ENCODE assay signal across 18 mouse cellular contexts in the genomic region with DNA sequence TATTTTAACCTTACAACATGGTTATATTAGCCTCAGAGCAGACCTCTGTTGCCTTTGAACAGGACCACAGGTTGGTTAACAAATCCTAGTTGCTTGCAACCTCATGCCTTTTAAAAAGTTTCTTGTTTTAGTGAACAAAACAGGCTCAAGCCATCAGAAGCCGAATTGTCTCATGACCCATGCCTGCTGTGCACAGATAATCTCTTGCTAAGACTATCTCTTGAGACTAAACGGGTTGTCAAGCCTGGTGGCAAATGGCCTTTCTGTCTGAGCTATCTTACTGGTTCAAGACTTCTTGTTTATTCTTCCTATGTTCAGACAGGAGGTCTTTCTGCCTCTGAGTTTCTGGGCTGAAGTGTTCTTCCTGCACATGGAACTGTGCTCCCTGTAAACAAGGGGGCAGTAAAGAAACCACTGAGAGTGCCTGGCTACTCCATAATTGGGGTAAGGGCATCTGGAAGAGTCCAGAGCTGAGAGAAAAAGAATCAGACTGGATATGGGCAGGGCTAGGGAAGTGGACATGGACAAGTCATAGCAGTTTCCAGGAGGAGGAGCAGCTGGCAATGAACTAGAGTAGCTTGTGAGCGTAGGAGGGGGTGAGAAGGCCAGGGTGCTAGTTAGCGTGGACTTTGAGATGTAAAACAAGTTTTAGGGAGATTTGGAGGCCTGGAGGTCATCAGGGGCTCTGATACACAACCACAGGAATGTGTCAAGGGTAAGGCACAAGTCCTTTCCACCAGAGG. TPM values are rescaled to one million over a fixed set of nuclear protein-coding genes. Genes with fewer than 3 reads are reported as not detected.
DNase-seq lines count a peak whose midpoint lies in the region; ATAC-seq and TF ChIP-seq lines count a peak whose summit lies in the region.
"Had no signal": no experiment of that assay in that cellular context is flagged by ENCODE, and none has a peak within 500 bp of the region (broad histone marks: within the 10 kb centered on the region; RNA-seq: fewer than 3 reads in every experiment).

No protein-coding gene starts in this region.

- intact Hi-C loops in heart, postnatal 25 days (cut with DNase I) = no loop called here

- no peak for DNase-seq in heart, postnatal 25 days (ENCODE audit: low spot score)
- DNase-seq in liver = peak; percentile 81
- DNase-seq in gastrocnemius, adult 8-10 months (ENCODE audit: low spot score in 2 of 2) = no peak
- no peak for DNase-seq in right cerebral cortex, postnatal 10 days (ENCODE audit: low spot score in 2 of 2)
- DNase-seq: adrenal gland, postnatal 14 days; cerebellum, postnatal 10 days; heart, postnatal 14 days; kidney, adult 9 months; right cerebral cortex, adult 18-20 months; thymus, adult 2 months had no signal

- H3K27ac ChIP-seq in heart, embryonic 13.5 days (replicated peaks) = peak overlapping the region; percentile 58; the same call in 1 of the 2 replicates
- H3K27ac ChIP-seq in bone marrow, adult 2 months (ENCODE audit: control insufficient read depth, insufficient read depth, low read depth, low read length, poor library complexity) = peak overlapping the region; percentile 74
- H3K27ac ChIP-seq in intestine, embryonic 16.5 days (ENCODE audit: low read length) = no peak overlapping the region
- H3K27ac ChIP-seq: limb, embryonic 13.5 days; midbrain, embryonic 13.5 days had no signal

- no peak overlapping the region for H3K4me3 ChIP-seq in heart, embryonic 13.5 days
- no peak overlapping the region for H3K4me3 ChIP-seq in bone marrow, adult 2 months (replicated peaks; ENCODE audit: control insufficient read depth, low read depth, low read length)
- H3K4me3 ChIP-seq in intestine, embryonic 16.5 days (ENCODE audit: low read length) = no peak overlapping the region
- H3K4me3 ChIP-seq: limb, embryonic 13.5 days; midbrain, embryonic 13.5 days had no signal

- TF ChIP-seq POLR2A in bone marrow, adult 2 months (IDR thresholded peaks at IDR 0.05; ENCODE audit: borderline replicate concordance, control insufficient read depth, low read depth, low read length) = no peak

- H3K27me3 ChIP-seq in heart, embryonic 13.5 days (replicated peaks) = 0 out of 2 replicates have a peak, but pooled peaks cover 7% of the 10 kb centered on the region
- H3K27me3 ChIP-seq in intestine, embryonic 16.5 days (replicated peaks; ENCODE audit: control insufficient read depth, insufficient read depth, low read length) = no peaks in the 10 kb centered on the region
- H3K27me3 ChIP-seq: limb, embryonic 13.5 days had no signal

- 39% methylated on average over 4 of the region's 4 CpGs for WGBS in heart, embryonic 13.5 days
- 62% methylated on average over 4 of the region's 4 CpGs for WGBS in bone marrow, adult 2 months
- 59% methylated on average over 4 of the region's 4 CpGs for WGBS in intestine, embryonic 16.5 days

- H3K36me3 ChIP-seq in heart, embryonic 13.5 days = no peaks in the 10 kb centered on the region
- H3K36me3 ChIP-seq in intestine, embryonic 16.5 days (ENCODE audit: control insufficient read depth, insufficient read depth, low read length) = no peaks in the 10 kb centered on the region
- H3K36me3 ChIP-seq: G1E; limb, embryonic 13.5 days; midbrain, embryonic 13.5 days had no signal

- H3K9me3 ChIP-seq in heart, embryonic 13.5 days = no peaks in the 10 kb centered on the region
- no peaks in the 10 kb centered on the region for H3K9me3 ChIP-seq in intestine, embryonic 16.5 days (ENCODE audit: control insufficient read depth, low read length)
- H3K9me3 ChIP-seq: G1E; limb, embryonic 13.5 days; midbrain, embryonic 13.5 days had no signal

- TF ChIP-seq CTCF in bone marrow, adult 2 months (IDR thresholded peaks at IDR 0.05; ENCODE audit: control insufficient read depth, insufficient read depth, low read length) = no peak

- no peak overlapping the region for H3K4me2 ChIP-seq in heart, embryonic 13.5 days
- no peak overlapping the region for H3K4me2 ChIP-seq in intestine, embryonic 16.5 days (ENCODE audit: low read depth, low read length)
- H3K4me2 ChIP-seq: limb, embryonic 13.5 days; midbrain, embryonic 13.5 days had no signal

- H3K9ac ChIP-seq in heart, embryonic 13.5 days = no peak overlapping the region
- H3K9ac ChIP-seq in intestine, embryonic 16.5 days (ENCODE audit: low read depth, low read length) = no peak overlapping the region
- H3K9ac ChIP-seq: limb, embryonic 13.5 days; midbrain, embryonic 13.5 days had no signal

- no peak for ATAC-seq in heart, embryonic 13.5 days (ENCODE audit: extremely low read depth, insufficient number of reproducible peaks, low FRiP score, low TSS enrichment)
- peak; percentile 49 for ATAC-seq in megakaryocyte progenitor cell, adult 5-6 weeks (replicated peaks; ENCODE audit: poor library complexity)
- no peak for ATAC-seq in intestine, embryonic 16.5 days
- ATAC-seq: midbrain, embryonic 13.5 days had no signal

- peaks cover 8% of the 10 kb centered on the region for H3K4me1 ChIP-seq in heart, embryonic 13.5 days
- peaks cover 1% of the 10 kb centered on the region for H3K4me1 ChIP-seq in bone marrow, adult 2 months (ENCODE audit: control insufficient read depth, insufficient read depth, low read length)
- H3K4me1 ChIP-seq in intestine, embryonic 16.5 days (ENCODE audit: control insufficient read depth, insufficient read depth, low read length) = no peaks in the 10 kb centered on the region
- H3K4me1 ChIP-seq: limb, embryonic 13.5 days had no signal

RNA-seq across cellular contexts. Expression of a gene that starts 5.0 kb away (rescaled TPM):
- polyA plus RNA-seq in heart, embryonic 13.5 days (2015; fragmentation: Nextera tagmentation; extraction: Ambion mirVana) = 26.5 and 27.1 TPM in 2 replicates
- 10 to 100 TPM; 77.0 to 87.7 TPM for total RNA-seq in heart, postnatal 25 days (2021)
- 13.0 and 14.7 TPM in 2 replicates for polyA plus RNA-seq in bone marrow, adult 2 months (2011; ENCODE audit: insufficient read depth, insufficient read length, low replicate concordance, missing spikeins)
- total RNA-seq in megakaryocyte progenitor cell, adult 5-6 weeks (2015) = 18.4 and 23.9 TPM in 2 replicates
- 17.7 and 34.6 TPM in 2 replicates for total RNA-seq in megakaryocyte progenitor cell, adult 5-6 weeks (2017)
- 10 to 100 TPM; 76.1 to 93.6 (median 84.7) TPM for total RNA-seq in gastrocnemius, adult 8-10 months (2022)
- polyA plus RNA-seq in intestine, embryonic 16.5 days (2015; fragmentation: Nextera tagmentation; extraction: Ambion mirVana) = 18.1 and 19.6 TPM in 2 replicates

RNA-seq across cellular contexts. Expression of a gene that starts 8.4 kb away (rescaled TPM):
- polyA plus RNA-seq in heart, embryonic 13.5 days (2015; fragmentation: Nextera tagmentation; extraction: Ambion mirVana) = 135 and 136 TPM in 2 replicates
- 100 to 1,000 TPM; 136 to 153 TPM for total RNA-seq in heart, postnatal 25 days (2021)
- polyA plus RNA-seq in bone marrow, adult 2 months (2011; ENCODE audit: insufficient read depth, insufficient read length, low replicate concordance, missing spikeins) = 134 TPM in 2 replicates
- total RNA-seq in megakaryocyte progenitor cell, adult 5-6 weeks (2015) = 139 and 152 TPM in 2 replicates
- 135 and 152 TPM in 2 replicates for total RNA-seq in megakaryocyte progenitor cell, adult 5-6 weeks (2017)
- 100 to 1,000 TPM; 124 to 134 (median 132) TPM for total RNA-seq in gastrocnemius, adult 8-10 months (2022)
- 187 and 202 TPM in 2 replicates for polyA plus RNA-seq in intestine, embryonic 16.5 days (2015; fragmentation: Nextera tagmentation; extraction: Ambion mirVana)

RNA-seq across cellular contexts. Expression of a gene that starts 57.7 kb away (rescaled TPM):
- 0.10 TPM in 1 of 2 replicates, not detected in the other for polyA plus RNA-seq in heart, embryonic 13.5 days (2015; fragmentation: Nextera tagmentation; extraction: Ambion mirVana)
- total RNA-seq in heart, postnatal 25 days (2021) = under 1 TPM in 1 of 2 experiments, not detected in 1; 0.17 TPM
- not detected in 2 replicates for polyA plus RNA-seq in bone marrow, adult 2 months (2011; ENCODE audit: insufficient read depth, insufficient read length, low replicate concordance, missing spikeins)
- total RNA-seq in megakaryocyte progenitor cell, adult 5-6 weeks (2015) = not detected in 2 replicates
- not detected in 2 replicates for total RNA-seq in megakaryocyte progenitor cell, adult 5-6 weeks (2017)
- under 1 TPM in 1 of 4 experiments, not detected in 3; 0.17 TPM for total RNA-seq in gastrocnemius, adult 8-10 months (2022)
- not detected in 2 replicates for polyA plus RNA-seq in intestine, embryonic 16.5 days (2015; fragmentation: Nextera tagmentation; extraction: Ambion mirVana)
- total RNA-seq: granulocyte monocyte progenitor cell, adult 5-6 weeks had no signal
- polyA plus RNA-seq: G1E had no signal
